Mouse (Mus musculus): Measurements from ENCODE around the gene Mpzl3.

- no peak for TF ChIP-seq CTCF (IDR thresholded peaks at IDR 0.05; ENCODE audit: low read depth)
- TF ChIP-seq EP300 (optimal IDR thresholded peaks at IDR 0.05) = no peak
Observed at GRCm38 (mm10) chr9:45042947-45043346, 12.0 kb upstream of the Mpzl3 start.
